Mouse (Mus musculus) hindbrain, embryonic 12.5 days (tissue): ENCODE data around the gene Dcbld2. TPM values are rescaled to one million over a fixed set of nuclear protein-coding genes. Genes with fewer than 3 reads are reported as not detected.

ENCODE experiments used
- ATAC-seq: fragments of 200-750 bp; cut with Nextera tagmentation; 2 replicates; pipeline ENCODE4 v1.8.0; 2017; ENCODE audit warnings: moderate TSS enrichment; ENCODE audit not compliant: low FRiP score
- H3K27ac ChIP-seq: fragments of 300-500 bp; sonication (generic); 2 replicates; pipeline ENCODE4 v1.5.1; 2016; ENCODE audit warnings: mild to moderate bottlenecking
- H3K27me3 ChIP-seq: fragments of 300-500 bp; sonication (generic); 2 replicates; pipeline ENCODE4 v1.6.1; 2016; ENCODE audit warnings: mild to moderate bottlenecking
- H3K36me3 ChIP-seq: fragments of 300-500 bp; sonication (generic); 2 replicates; pipeline ENCODE4 v1.6.1; 2016; ENCODE audit warnings: mild to moderate bottlenecking
- H3K4me1 ChIP-seq: fragments of 300-500 bp; sonication (generic); 2 replicates; pipeline ENCODE4 v1.6.1; 2016
- H3K4me2 ChIP-seq: fragments of 300-500 bp; sonication (generic); replicated peaks from 2 replicates; pipeline ENCODE4 v1.6.1; 2016; ENCODE audit warnings: mild to moderate bottlenecking
- H3K4me3 ChIP-seq: fragments of 300-500 bp; sonication (generic); 2 replicates; pipeline ENCODE4 v1.5.1; 2016; ENCODE audit warnings: mild to moderate bottlenecking
- H3K9ac ChIP-seq: fragments of 300-500 bp; sonication (generic); 2 replicates; pipeline ENCODE4 v1.6.1; 2016; ENCODE audit warnings: mild to moderate bottlenecking, moderate library complexity
- H3K9me3 ChIP-seq: fragments of 300-500 bp; sonication (generic); replicated peaks from 2 replicates; pipeline ENCODE4 v1.6.1; 2016; ENCODE audit warnings: mild to moderate bottlenecking
- WGBS: fragments of 180-500 bp; shearing (Covaris S2); methylation state at CpG from one replicate; pipeline ENCODE4 v1.1.7; 2016; 5-methylcytosine and 5-hydroxymethylcytosine counted together
- polyA plus RNA-seq: library from polyadenylated mRNA; unstranded; fragments of >200 nt; fragmentation: Nextera tagmentation; extraction: Ambion mirVana; gene quantifications from 2 replicates; pipeline ENCODE4 v1.2.1, GENCODE M21; 2016

Gene Dcbld2
- 10.2 and 12.9 TPM in 2 replicates for polyA plus RNA-seq

- Histone ChIP-seq H3K27me3 (no peaks in the 10 kb centered on the region), H3K9me3 (no peaks in the 10 kb centered on the region), H3K4me1 (peaks cover 19% of the 10 kb centered on the region), H3K27ac (peak within 1 kb of the TSS; percentile 89), H3K36me3 (no peaks in the 10 kb centered on the region), H3K4me2 (peak within 1 kb of the TSS; percentile 71), H3K4me3 (peak within 1 kb of the TSS; percentile 61), H3K9ac (peak within 1 kb of the TSS; percentile 87)
- peak; percentile 100 for ATAC-seq
- 2% methylated on average over 32 of the region's 32 CpGs for WGBS
These were observed at the start of gene Dcbld2 for GRCm38 (mm10) chr16:58408062-58408486. Dcbld2 (plus strand) TSS chr16:58408443.

- no peaks in the 10 kb centered on the region for H3K9me3 ChIP-seq
- WGBS: 41% methylated on average over 1 of the region's 1 CpGs
- H3K4me3 ChIP-seq: no peak overlapping the region
- H3K9ac ChIP-seq: no peak overlapping the region
- no peaks in the 10 kb centered on the region for H3K4me1 ChIP-seq
- no peak for ATAC-seq
- no peak overlapping the region for H3K27ac ChIP-seq
- no peaks in the 10 kb centered on the region for H3K36me3 ChIP-seq
- no peaks in the 10 kb centered on the region for H3K27me3 ChIP-seq
- H3K4me2 ChIP-seq: no peak overlapping the region
These were observed 31.1 kb upstream of the Dcbld2 start for GRCm38 (mm10) chr16:58377170-58377569.

GRCm38 (mm10) chr16:58377756-58378503 is 30.3 kb upstream of the Dcbld2 start:
- Histone ChIP-seq H3K27ac (no peak overlapping the region), H3K4me1 (no peaks in the 10 kb centered on the region), H3K9me3 (no peaks in the 10 kb centered on the region), H3K4me2 (no peak overlapping the region), H3K36me3 (no peaks in the 10 kb centered on the region), H3K9ac (no peak overlapping the region), H3K4me3 (no peak overlapping the region), H3K27me3 (no peaks in the 10 kb centered on the region)
- ATAC-seq: no peak
- WGBS: 68% methylated on average over 13 of the region's 13 CpGs

- peaks cover 7% of the 10 kb centered on the region for H3K4me1 ChIP-seq
- 86% methylated on average over 4 of the region's 4 CpGs for WGBS
- H3K9me3 ChIP-seq: no peaks in the 10 kb centered on the region
- H3K27ac ChIP-seq: no peak overlapping the region
- H3K9ac ChIP-seq: no peak overlapping the region
- no peak overlapping the region for H3K4me3 ChIP-seq
- ATAC-seq: no peak
- no peaks in the 10 kb centered on the region for H3K27me3 ChIP-seq
- no peaks in the 10 kb centered on the region for H3K36me3 ChIP-seq
- H3K4me2 ChIP-seq: no peak overlapping the region
These were observed 21.9 kb upstream of the Dcbld2 start for GRCm38 (mm10) chr16:58386241-58386757.

- Histone ChIP-seq H3K27ac (0 out of 2 replicates have a peak overlapping the region, but pooled peaks have one; percentile 12), H3K27me3 (no peaks in the 10 kb centered on the region), H3K4me2 (0 out of 2 replicates have a peak overlapping the region, but pooled peaks have one; percentile 3), H3K9me3 (no peaks in the 10 kb centered on the region), H3K36me3 (no peaks in the 10 kb centered on the region), H3K4me3 (no peak overlapping the region), H3K9ac (no peak overlapping the region), H3K4me1 (peaks cover 7% of the 10 kb centered on the region)
- ATAC-seq: peak; percentile 79
- WGBS: 17% methylated on average over 7 of the region's 7 CpGs
These were observed 19.0 kb upstream of the Dcbld2 start for GRCm38 (mm10) chr16:58389143-58389755.

GRCm38 (mm10) chr16:58393036-58393435 is 15.2 kb upstream of the Dcbld2 start:
- Histone ChIP-seq H3K9me3 (no peaks in the 10 kb centered on the region), H3K4me1 (peaks cover 7% of the 10 kb centered on the region), H3K36me3 (no peaks in the 10 kb centered on the region), H3K27me3 (no peaks in the 10 kb centered on the region), H3K27ac (no peak overlapping the region), H3K4me2 (no peak overlapping the region), H3K4me3 (no peak overlapping the region), H3K9ac (no peak overlapping the region)
- WGBS: 79% methylated on average over 3 of the region's 3 CpGs
- ATAC-seq: no peak

GRCm38 (mm10) chr16:58394156-58394555 is 14.1 kb upstream of the Dcbld2 start:
- Histone ChIP-seq H3K4me3 (no peak overlapping the region), H3K4me1 (peaks cover 3% of the 10 kb centered on the region), H3K4me2 (no peak overlapping the region), H3K36me3 (no peaks in the 10 kb centered on the region), H3K27me3 (no peaks in the 10 kb centered on the region), H3K9me3 (no peaks in the 10 kb centered on the region), H3K9ac (no peak overlapping the region), H3K27ac (no peak overlapping the region)
- no peak for ATAC-seq
- WGBS: 84% methylated on average over 5 of the region's 5 CpGs

GRCm38 (mm10) chr16:58398604-58399003 is 9.6 kb upstream of the Dcbld2 start:
- no peaks in the 10 kb centered on the region for H3K36me3 ChIP-seq
- no peaks in the 10 kb centered on the region for H3K27me3 ChIP-seq
- H3K9ac ChIP-seq: no peak overlapping the region
- no peak overlapping the region for H3K4me2 ChIP-seq
- H3K4me3 ChIP-seq: no peak overlapping the region
- no peaks in the 10 kb centered on the region for H3K4me1 ChIP-seq
- no peak for ATAC-seq
- H3K27ac ChIP-seq: no peak overlapping the region
- no peaks in the 10 kb centered on the region for H3K9me3 ChIP-seq
- WGBS: 76% methylated on average over 3 of the region's 3 CpGs

- no peaks in the 10 kb centered on the region for H3K36me3 ChIP-seq
- ATAC-seq: no peak
- no peaks in the 10 kb centered on the region for H3K27me3 ChIP-seq
- no peak overlapping the region for H3K27ac ChIP-seq
- H3K4me2 ChIP-seq: no peak overlapping the region
- no peak overlapping the region for H3K9ac ChIP-seq
- no peaks in the 10 kb centered on the region for H3K9me3 ChIP-seq
- 56% methylated on average over 2 of the region's 2 CpGs for WGBS
- no peak overlapping the region for H3K4me3 ChIP-seq
- 0 out of 2 replicates have a peak, but pooled peaks cover 3% of the 10 kb centered on the region for H3K4me1 ChIP-seq
These were observed 7.2 kb upstream of the Dcbld2 start for GRCm38 (mm10) chr16:58401079-58401478.

- Histone ChIP-seq H3K27ac (peak overlapping the region; percentile 44; the same call in 1 of the 2 replicates), H3K9ac (no peak overlapping the region), H3K4me2 (no peak overlapping the region), H3K9me3 (no peaks in the 10 kb centered on the region), H3K36me3 (no peaks in the 10 kb centered on the region), H3K4me1 (peaks cover 8% of the 10 kb centered on the region), H3K4me3 (no peak overlapping the region), H3K27me3 (no peaks in the 10 kb centered on the region)
- 46% methylated on average over 7 of the region's 7 CpGs for WGBS
- ATAC-seq: no peak
These were observed 3.6 kb upstream of the Dcbld2 start for GRCm38 (mm10) chr16:58404665-58405064.

GRCm38 (mm10) chr16:58405271-58405670 is 3.0 kb upstream of the Dcbld2 start:
- no peak for ATAC-seq
- WGBS: 83% methylated on average over 4 of the region's 4 CpGs
- Histone ChIP-seq H3K27me3 (no peaks in the 10 kb centered on the region), H3K27ac (no peak overlapping the region), H3K9me3 (no peaks in the 10 kb centered on the region), H3K4me3 (no peak overlapping the region), H3K4me1 (peaks cover 12% of the 10 kb centered on the region), H3K9ac (no peak overlapping the region), H3K4me2 (no peak overlapping the region), H3K36me3 (no peaks in the 10 kb centered on the region)

GRCm38 (mm10) chr16:58408487-58409281 is 441 bp downstream of the Dcbld2 start:
- Histone ChIP-seq H3K4me3 (peak overlapping the region; percentile 61), H3K4me2 (peak overlapping the region; percentile 71), H3K36me3 (no peaks in the 10 kb centered on the region), H3K9me3 (no peaks in the 10 kb centered on the region), H3K27ac (peak overlapping the region; percentile 89), H3K4me1 (peaks cover 24% of the 10 kb centered on the region), H3K9ac (peak overlapping the region; percentile 87), H3K27me3 (no peaks in the 10 kb centered on the region)
- under 1% methylated on average over 65 of the region's 89 CpGs for WGBS
- ATAC-seq: peak; percentile 68
